Mouse (Mus musculus) heart, postnatal 36 days (tissue): ENCODE data around the gene Rrp1b. TPM values are rescaled to one million over a fixed set of nuclear protein-coding genes. Genes with fewer than 3 reads are reported as not detected.
A peak's percentile ranks its signal among the peaks of the same experiment; 100 is the strongest.
"Not testable (repeated sequence)": the region's sequence is repeated elsewhere in the genome, so short reads cannot be mapped to it uniquely, and the experiment has no call there.

Source experiments
- DNase-seq, 2 experiments: peaks; one replicate each; pipeline ENCODE4 v3.0.0; 2021 to 2022
- intact Hi-C: fragments of 180-260 bp; cut with DNase I; formaldehyde crosslinking; loops from one replicate; pipeline ENCODE4 v1.15.1; 2025
- total RNA-seq, 2 experiments: library from RNA; stranded (reverse); gene quantifications; 2 replicates each; pipeline ENCODE4 v1.2.3; 2021

The Rrp1b gene
- total RNA-seq, 2 experiments from 2014 or later = 6.9 to 7.2 TPM

DNA sequence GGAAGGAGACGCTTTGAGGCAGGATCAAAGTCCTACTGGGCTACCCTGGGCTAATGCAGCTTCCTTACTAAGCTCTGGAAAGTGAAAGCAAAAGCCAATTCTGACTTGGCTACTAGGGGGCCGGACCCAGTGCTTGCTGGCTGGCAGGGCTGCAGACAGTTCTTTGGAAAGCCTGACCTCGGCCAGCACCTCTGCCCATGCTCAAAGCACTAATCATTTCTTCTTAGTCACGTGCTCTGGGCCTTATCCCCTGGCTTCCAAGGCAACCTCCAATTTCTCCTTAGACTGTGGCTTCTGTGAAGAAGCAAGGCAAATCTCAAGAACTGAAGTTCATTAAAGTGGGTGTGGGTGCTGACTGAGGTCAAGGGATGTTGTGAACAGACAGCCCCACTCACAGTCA, 38.8 kb downstream of the Rrp1b start:
- DNase-seq = no peak
- intact Hi-C loops = loop anchor here (2.0 kb wide), 1 partner anchor 136 kb away; no protein-coding TSS in a partner anchor

GRCm38 (mm10) chr17:32075164-32075563, 39.3 kb downstream of the Rrp1b start:
- intact Hi-C loops = loop anchor here (2.0 kb wide), 1 partner anchor 136 kb away; no protein-coding TSS in a partner anchor
- peak; percentile 50 for DNase-seq

GRCm38 (mm10) chr17:32083351-32083750, 47.5 kb downstream of the Rrp1b start:
- DNase-seq = no peak
- intact Hi-C loops = no loop called here

GRCm38 (mm10) chr17:32087069-32087468, 51.2 kb downstream of the Rrp1b start:
- intact Hi-C loops = no loop called here
- DNase-seq = no peak

DNA sequence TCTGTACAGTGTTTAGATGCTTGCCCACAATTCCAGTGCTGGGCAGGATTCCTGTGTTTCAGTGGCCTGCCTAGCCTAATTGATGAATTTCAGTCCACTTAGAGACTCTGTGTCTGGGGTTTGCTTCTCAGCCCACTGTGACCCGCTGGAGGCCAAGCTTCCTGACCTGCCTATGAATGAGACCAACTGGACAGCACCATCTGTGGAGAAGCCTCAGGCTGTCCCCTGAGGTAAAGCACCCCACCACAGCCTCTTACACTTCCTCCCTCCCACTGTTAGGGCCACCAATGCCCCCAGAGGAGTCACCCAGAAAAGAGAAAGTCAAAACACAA, 55.1 kb downstream of the Rrp1b start:
- intact Hi-C loops = no loop called here
- no peak for DNase-seq

DNA sequence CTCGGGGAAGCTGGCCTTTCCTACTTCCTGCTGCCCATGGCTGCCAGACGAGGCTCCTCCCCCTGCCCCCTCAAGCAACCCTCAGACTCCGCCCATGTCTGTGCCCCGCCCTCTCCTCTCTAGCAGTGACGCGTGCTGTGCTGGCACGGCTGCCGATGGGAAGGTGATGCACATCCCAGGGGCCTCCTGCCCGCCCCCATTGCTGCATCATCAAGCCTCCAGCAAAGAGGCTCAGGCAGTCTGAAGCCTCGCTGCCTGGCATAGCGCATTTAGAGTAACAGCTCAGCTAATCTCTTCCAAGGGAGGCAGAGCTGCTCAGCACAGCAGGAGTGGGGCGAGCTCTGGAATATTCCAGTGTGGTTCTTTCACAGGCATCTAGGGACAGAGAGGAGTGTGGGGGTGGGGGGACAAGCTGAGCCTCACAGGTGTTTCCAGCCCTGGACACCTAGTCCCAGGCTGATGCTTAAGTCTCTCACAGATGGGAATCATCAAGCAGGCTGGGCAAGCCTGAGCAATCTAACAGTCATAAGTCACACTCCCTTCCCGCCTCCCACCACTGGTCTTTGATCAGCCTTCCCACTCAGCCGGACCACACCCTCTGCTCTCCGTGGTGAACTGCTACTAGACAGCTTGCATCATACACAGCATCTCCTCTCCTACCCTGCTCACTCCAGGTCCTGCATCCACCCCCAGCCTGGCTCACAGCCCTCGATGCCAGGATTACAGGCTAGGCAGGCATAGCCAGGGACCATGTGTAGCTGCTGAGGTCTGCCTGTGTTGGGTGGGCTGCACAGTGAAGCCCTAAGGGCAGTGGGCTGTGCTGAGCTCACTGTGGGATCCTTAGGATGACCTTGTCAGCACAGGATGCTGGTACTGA, 55.7 kb downstream of the Rrp1b start:
- intact Hi-C loops = not testable (repeated sequence)
- DNase-seq = peak; percentile 71 to 76

DNA sequence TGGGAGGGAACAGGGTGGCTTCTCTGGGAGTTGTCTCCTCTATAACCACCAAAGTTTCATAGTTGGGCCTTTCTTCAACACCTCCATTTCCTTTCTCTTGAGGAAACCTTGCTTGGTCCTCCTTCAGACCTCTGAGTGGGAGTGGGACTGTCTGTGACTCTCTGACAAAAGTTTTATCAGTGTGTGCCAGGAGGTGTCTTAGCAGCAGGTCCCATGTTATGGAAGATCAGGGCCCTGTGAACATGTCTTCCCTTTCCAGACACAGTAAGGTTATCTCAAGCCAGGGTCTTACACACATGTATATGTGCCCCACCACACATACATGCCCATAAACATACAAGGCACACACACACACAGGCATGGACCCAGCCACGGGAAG, 56.3 kb downstream of the Rrp1b start:
- intact Hi-C loops = no loop called here
- no peak for DNase-seq

- no peak for DNase-seq
- intact Hi-C loops = no loop called here
Measured at GRCm38 (mm10) chr17:32092895-32093294, 57.0 kb downstream of the Rrp1b start.

DNA sequence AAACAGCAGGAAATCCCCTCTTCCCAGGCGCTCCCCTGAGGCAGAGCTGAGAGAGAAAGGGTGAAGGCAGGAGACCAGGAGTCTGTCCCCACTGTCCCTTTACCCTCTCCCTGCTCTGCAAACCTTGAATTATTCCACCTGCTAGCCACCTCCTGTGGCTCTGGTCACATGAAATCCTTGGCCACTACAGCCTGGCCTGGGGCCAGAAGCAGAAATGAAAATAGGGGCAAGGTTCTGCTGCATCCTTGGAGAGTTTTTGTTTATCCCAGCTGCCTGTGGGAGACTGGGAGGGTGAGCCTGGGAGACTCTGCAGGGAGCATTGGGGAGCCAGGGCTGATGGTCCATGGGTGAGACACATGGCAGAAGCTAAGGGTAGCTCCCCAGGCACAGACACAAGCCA, 61.8 kb downstream of the Rrp1b start:
- intact Hi-C loops = no loop called here
- no peak for DNase-seq

GRCm38 (mm10) chr17:32098905-32099304, 63.0 kb downstream of the Rrp1b start:
- intact Hi-C loops, DNase-seq: not testable (repeated sequence)

DNA sequence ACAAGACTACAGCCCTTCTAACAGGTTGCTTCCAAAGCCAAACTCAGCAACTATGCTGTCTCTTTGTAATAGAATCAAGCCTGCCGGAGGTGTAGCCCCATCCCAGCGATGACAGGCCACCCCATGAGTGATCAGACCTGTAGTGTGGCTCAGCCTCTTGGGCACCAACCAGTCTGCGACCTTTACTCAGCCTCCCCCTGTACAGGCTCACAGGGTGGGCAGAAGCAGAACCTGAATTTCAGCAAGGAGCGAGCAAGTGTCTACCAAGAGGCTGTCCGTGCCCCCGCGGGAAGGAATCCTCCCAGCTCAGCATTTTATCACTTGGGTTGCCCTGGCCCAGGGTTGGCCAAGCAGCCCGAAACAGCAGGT, 63.7 kb downstream of the Rrp1b start:
- intact Hi-C loops = no loop called here
- DNase-seq = no peak

DNA sequence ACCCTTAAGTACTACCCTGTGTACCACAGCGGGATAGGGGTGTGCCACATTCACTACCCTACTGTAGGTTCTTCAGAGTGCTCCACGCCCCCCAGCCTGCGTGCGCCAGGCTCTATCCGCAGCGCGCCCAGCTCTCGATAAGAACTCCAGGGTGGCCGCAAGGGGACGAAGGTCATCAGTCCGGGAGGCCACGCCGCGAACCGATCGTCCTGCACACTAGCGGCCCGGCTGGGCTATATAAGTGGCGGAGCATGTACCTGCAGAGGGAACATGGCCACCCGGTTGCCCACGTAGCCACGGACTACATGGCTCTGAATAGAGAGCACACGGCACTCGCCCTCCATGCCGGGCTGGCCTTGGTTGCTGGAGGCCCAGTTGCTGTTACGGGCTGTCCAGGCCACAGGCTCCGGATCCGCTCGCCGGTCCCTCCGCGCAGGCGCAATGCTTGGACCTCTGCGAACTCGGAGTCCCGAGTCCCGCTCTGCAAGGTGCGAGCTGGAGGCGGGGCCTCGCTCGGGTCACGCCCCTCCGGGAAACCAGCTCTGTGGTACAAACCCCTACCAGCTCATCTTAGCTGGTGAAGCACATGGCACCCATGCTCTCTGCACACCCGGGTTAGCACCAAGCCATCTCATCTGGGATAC, 64.2 kb downstream of the Rrp1b start:
- intact Hi-C loops = no loop called here
- peak; percentile 58 to 61 for DNase-seq

- intact Hi-C loops = no loop called here
- no peak for DNase-seq
Measured at GRCm38 (mm10) chr17:32103054-32103453, 67.2 kb downstream of the Rrp1b start.

DNA sequence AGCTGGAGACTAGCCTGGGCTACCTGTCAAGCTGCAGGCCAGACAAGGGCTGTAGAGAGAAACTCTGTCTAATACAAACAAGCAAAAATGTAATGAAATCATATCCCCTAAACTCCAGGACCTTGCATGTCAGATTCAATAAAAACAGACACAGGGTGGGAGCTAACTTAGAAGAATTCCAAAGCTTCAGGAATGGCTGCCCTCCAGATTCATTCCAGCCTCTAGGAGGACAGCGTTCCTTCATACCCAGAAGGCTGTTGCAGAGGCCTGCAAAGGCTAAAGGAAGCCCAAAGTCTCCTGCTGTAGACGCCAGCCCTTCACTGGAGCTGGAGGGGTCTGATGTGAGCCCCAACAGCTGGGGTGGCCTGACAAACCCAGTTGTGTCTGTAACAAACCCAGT, 70.5 kb downstream of the Rrp1b start:
- intact Hi-C loops = no loop called here
- no peak for DNase-seq

DNA sequence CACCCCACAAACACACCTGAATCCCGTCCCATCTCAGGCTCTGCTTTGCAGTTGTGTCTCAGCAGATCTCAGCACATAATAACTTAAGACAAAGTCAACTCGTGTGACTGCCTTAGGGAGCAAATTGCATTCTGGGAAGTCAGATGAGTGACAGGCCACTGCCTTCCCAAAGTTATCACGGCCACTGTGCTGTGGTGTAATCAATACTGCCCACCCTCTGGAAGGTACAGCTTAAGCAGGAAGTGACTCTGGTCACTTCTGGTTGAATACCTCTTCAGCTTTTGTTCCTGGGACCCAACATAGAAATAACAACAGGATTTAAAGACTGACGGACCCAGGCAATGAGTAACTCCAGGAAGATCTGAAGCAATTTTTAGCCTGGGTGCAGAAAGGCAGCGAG, 72.0 kb downstream of the Rrp1b start:
- intact Hi-C loops = no loop called here
- DNase-seq = no peak

GRCm38 (mm10) chr17:32108320-32109011, 72.6 kb downstream of the Rrp1b start:
- DNase-seq, intact Hi-C loops: not testable (repeated sequence)

GRCm38 (mm10) chr17:32109201-32109940, 73.5 kb downstream of the Rrp1b start:
- intact Hi-C loops = no loop called here
- no peak for DNase-seq

DNA sequence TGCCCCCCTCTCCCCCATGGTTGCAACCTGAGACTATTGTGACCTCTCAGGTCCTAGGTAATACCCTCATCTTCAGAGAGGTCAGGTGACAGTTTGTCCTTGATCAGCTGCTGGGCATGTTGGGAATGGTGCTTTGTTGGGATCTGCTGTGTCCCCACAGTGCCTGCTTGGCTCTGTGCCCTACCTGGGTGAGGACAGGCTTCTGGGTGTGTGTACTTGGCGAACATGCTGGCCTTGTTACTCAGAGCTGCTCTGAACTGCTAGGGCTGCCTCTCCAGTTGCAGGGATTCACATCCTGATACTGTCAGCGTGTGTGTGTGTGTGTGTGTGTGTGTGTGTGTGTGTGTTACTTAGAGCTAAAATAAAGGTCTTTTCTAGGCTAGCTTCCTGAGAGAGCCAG, 74.5 kb downstream of the Rrp1b start:
- DNase-seq = peak; percentile 49 to 57
- intact Hi-C loops = no loop called here

DNA sequence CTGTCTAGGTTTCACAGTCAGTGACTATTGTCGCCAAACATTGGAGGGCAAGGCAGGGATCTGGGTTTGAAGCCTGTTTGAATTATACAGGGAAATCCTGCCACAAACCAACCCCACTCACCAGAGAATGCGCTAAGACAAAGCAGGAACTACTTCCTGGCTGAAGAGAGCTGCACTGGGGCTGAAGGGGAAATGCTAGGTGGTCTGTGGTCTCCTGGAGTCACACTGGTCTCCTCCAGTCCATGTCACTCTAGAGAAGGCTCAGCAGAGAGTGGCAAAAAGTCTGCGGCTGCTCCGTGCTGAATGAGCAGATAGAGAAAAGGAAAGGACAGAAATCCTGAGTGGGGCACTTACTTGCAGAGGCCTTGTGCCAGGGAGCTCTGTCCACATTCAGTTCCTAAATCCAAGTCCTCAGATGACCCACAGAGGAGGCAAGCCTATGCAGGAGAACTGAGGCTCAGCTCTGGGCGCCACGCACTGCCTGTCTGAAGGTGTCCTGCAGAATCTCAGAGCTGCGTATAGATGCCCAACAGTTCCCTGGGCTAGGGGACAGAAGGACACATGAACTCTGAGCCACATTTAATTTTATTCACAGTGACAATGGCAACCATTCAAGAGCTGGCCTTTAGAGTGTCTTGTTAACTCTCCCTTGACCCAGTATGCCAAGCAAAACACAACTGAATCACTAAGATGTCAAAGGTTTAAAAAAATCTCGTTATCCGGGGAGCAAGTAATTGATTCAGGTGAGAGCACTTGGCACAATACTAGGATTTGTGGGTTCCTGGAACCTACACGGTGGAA, 75.3 kb downstream of the Rrp1b start:
- no peak for DNase-seq
- intact Hi-C loops = no loop called here
